Mouse (Mus musculus) kidney, embryonic 16.5 days (tissue): ENCODE measurements around the gene Hist1h4i. TPM values are rescaled to one million over a fixed set of nuclear protein-coding genes. Genes with fewer than 3 reads are reported as not detected.
A peak's percentile ranks its signal among the peaks of the same experiment; 100 is the strongest.

Source experiments
- ATAC-seq: fragments of 200-750 bp; cut with Nextera tagmentation; 2 replicates; pipeline ENCODE4 v1.8.0; 2017; ENCODE audit warnings: moderate TSS enrichment; ENCODE audit not compliant: low FRiP score, low TSS enrichment
- H3K27ac ChIP-seq: fragments of 300-500 bp; sonication (generic); 2 replicates; pipeline ENCODE4 v1.5.1; 2014; ENCODE audit warnings: low read length
- H3K27me3 ChIP-seq: fragments of 300-500 bp; sonication (generic); 2 replicates; pipeline ENCODE4 v1.6.1; 2014; ENCODE audit warnings: low read length, control low read depth, mixed read lengths; ENCODE audit not compliant: insufficient read depth
- H3K36me3 ChIP-seq: fragments of 300-500 bp; sonication (generic); 2 replicates; pipeline ENCODE4 v1.6.1; 2014; ENCODE audit warnings: low read length, control low read depth, mixed read lengths; ENCODE audit not compliant: insufficient read depth
- H3K4me1 ChIP-seq: fragments of 300-500 bp; sonication (generic); 2 replicates; pipeline ENCODE4 v1.6.1; 2014; ENCODE audit warnings: low read length, control low read depth, mixed read lengths; ENCODE audit not compliant: insufficient read depth
- H3K4me2 ChIP-seq: fragments of 300-500 bp; sonication (generic); replicated peaks from 2 replicates; pipeline ENCODE4 v1.6.1; 2014; ENCODE audit warnings: low read depth, low read length
- H3K4me3 ChIP-seq: fragments of 300-500 bp; sonication (generic); 2 replicates; pipeline ENCODE4 v1.5.1; 2014; ENCODE audit warnings: mild to moderate bottlenecking, low read length
- H3K9ac ChIP-seq: fragments of 300-500 bp; sonication (generic); replicated peaks from 2 replicates; pipeline ENCODE4 v1.6.1; 2014; ENCODE audit warnings: low read length
- H3K9me3 ChIP-seq: fragments of 300-500 bp; sonication (generic); 2 replicates; pipeline ENCODE4 v1.6.1; 2016; ENCODE audit warnings: low read length, control low read depth
- WGBS: fragments of 180-500 bp; shearing (Covaris S2); extraction: QIAGEN DNeasy Blood & Tissue Kit; methylation state at CpG from one replicate; pipeline ENCODE4 v1.1.7; 2014; 5-methylcytosine and 5-hydroxymethylcytosine counted together
- polyA plus RNA-seq: library from polyadenylated mRNA; unstranded; fragments of >200 nt; fragmentation: Nextera tagmentation; extraction: Ambion mirVana; gene quantifications from 2 replicates; pipeline ENCODE4 v1.2.1, GENCODE M21; 2015

The Hist1h4i gene
- polyA plus RNA-seq, 1 experiment from 2014 or later, result 29.5 TPM

GRCm38 (mm10) chr13:22028673-22029460, 12.3 kb downstream of the Hist1h4i start:
- ATAC-seq, result peak; percentile 82
- Histone ChIP-seq H3K4me3 (peak overlapping the region; percentile 66), H3K4me1 (peaks cover 10% of the 10 kb centered on the region), H3K9me3 (no peaks in the 10 kb centered on the region), H3K4me2 (peak overlapping the region; percentile 69), H3K27ac (peak overlapping the region; percentile 90), H3K27me3 (no peaks in the 10 kb centered on the region), H3K36me3 (no peaks in the 10 kb centered on the region), H3K9ac (peak overlapping the region; percentile 79)
- under 1% methylated on average over 40 of the region's 40 CpGs for WGBS

DNA sequence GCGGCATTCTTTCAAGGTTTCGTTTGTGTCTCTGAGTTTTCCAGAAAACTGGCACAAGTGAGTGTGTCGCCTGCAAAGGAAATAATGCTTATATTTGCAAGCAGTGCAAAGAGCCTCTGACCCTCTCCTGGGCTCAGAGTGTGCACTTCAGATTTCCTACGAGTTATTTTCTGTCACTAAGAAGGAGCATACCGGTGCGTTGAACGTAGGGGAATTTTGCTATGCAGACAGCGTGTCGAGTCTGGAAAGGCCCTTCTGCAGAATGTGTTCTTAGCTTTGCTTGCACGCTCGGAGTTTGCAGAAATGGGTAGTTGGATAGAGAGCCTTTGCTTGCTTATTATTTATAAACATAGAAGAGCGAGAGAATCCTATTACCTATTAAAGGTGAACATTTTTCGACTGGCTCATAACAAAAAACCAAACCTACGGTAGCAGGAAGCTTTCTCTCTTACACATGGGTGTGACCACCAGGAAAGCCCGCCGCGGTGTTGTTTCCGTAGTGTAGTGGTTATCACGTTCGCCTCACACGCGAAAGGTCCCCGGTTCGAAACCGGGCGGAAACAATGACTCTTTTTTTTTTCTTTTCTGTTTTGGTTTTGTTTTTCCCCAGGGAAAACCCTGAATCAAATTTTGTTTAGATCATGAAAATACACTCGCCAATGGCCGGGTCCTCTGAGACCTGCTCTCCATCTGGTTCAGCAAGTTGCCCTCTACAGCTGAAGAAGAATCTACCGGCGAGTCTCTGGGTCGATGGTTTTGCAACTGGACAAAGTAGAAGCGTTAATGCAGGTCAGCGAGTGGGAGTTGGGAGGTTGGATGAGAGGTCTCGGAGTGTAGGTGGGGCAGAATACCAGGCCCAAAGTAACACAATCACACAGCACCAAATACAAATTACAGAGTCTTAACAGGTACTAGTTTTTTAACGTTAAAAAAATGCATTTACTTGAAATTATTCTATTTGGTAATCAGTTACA, 14.8 kb downstream of the Hist1h4i start:
- H3K27me3 ChIP-seq, result no peaks in the 10 kb centered on the region
- H3K36me3 ChIP-seq, result no peaks in the 10 kb centered on the region
- no peaks in the 10 kb centered on the region for H3K9me3 ChIP-seq
- H3K4me3 ChIP-seq, result peak overlapping the region; percentile 56
- ATAC-seq, result peak; percentile 68; the same call in 1 of the 2 replicates
- H3K4me1 ChIP-seq, result peaks cover 6% of the 10 kb centered on the region; the same call in 1 of the 2 replicates
- H3K4me2 ChIP-seq, result peak overlapping the region; percentile 52
- 1% methylated on average over 35 of the region's 35 CpGs for WGBS
- H3K27ac ChIP-seq, result no peak overlapping the region
- H3K9ac ChIP-seq, result peak overlapping the region; percentile 43

- under 1% methylated on average over 9 of the region's 9 CpGs for WGBS
- H3K4me3 ChIP-seq, result peak overlapping the region; percentile 63
- H3K4me1 ChIP-seq, result peaks cover 6% of the 10 kb centered on the region; the same call in 1 of the 2 replicates
- peak; percentile 83 for ATAC-seq
- H3K4me2 ChIP-seq, result peak overlapping the region; percentile 91
- H3K9me3 ChIP-seq, result no peaks in the 10 kb centered on the region
- no peaks in the 10 kb centered on the region for H3K36me3 ChIP-seq
- peak overlapping the region; percentile 59 for H3K9ac ChIP-seq
- peaks cover 23% of the 10 kb centered on the region for H3K27me3 ChIP-seq
- no peak overlapping the region for H3K27ac ChIP-seq
Measured at GRCm38 (mm10) chr13:22022241-22022640, 18.9 kb downstream of the Hist1h4i start.

DNA sequence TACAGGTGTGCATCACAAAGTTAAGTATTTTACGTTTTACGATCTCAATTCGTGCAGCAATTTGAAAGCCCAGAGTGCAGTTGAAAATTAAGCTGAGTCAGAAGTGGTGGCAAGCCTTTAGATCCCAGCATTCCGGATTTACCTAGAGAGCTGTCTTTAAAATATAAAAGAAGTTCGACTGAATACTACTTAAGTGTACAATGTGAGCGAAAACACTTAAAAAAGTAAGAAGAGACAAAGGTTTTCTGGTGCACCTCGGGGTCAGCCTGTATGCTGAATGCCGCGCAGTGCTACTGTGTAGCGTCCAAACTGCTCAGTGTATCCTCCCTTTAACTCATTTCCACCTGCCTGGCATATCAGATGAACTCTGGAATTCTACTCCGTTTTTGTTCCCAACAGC, 19.6 kb downstream of the Hist1h4i start:
- Histone ChIP-seq H3K4me2 (peak overlapping the region; percentile 91), H3K27ac (no peak overlapping the region), H3K9ac (peak overlapping the region; percentile 59), H3K36me3 (no peaks in the 10 kb centered on the region), H3K4me3 (peak overlapping the region; percentile 63), H3K4me1 (peaks cover 6% of the 10 kb centered on the region; the same call in 1 of the 2 replicates), H3K9me3 (no peaks in the 10 kb centered on the region), H3K27me3 (peaks cover 24% of the 10 kb centered on the region)
- peak; percentile 63; the same call in 1 of the 2 replicates for ATAC-seq
- 0% methylated on average over 11 of the region's 11 CpGs for WGBS

- no peaks in the 10 kb centered on the region for H3K9me3 ChIP-seq
- peaks cover 6% of the 10 kb centered on the region; the same call in 1 of the 2 replicates for H3K4me1 ChIP-seq
Measured at GRCm38 (mm10) chr13:22020901-22021339, 20.2 kb downstream of the Hist1h4i start.

DNA sequence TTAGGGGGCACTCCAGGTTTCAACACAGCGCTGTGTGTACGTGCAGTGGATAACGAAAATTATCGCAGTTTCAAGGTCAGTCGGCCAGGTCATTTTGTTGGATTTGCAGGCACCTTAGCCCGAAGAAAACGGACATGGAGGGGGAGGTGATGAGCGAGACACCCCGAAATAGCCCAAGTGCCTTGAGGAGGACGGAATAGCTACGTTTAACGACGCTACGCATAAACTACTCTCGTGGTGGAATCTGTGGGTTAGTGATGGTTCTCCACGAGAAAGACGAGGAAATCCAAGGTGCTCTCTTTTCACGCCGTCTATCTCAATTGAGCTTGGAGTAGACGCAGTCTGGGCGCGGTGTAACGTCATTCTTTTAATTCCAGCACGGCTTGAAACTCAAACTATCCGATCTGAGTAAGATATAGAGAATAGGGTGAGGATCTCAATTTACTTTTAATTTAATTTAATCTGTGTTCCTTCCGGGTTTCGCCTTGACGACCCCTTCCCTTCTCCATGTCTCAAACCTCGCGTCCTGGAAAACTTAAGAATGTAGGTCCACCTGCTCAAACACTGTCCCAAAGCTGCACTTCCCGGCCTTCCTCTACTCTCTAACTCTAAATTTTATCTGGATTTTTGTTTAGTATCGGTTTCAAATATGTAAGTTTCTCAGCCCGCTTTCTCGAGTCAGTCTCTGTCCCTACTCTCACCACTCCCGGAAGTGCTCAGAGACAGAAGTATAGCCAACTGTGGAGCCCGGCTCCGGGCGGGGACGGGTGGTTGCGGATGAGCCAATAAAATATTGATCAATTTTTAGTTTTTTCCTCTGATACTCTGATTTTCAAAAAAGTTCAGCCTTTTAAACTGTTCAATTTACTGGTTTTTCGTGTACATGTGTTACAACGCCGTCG, 21.0 kb downstream of the Hist1h4i start:
- under 1% methylated on average over 44 of the region's 44 CpGs for WGBS
- peak overlapping the region; percentile 57 for H3K9ac ChIP-seq

More at GRCm38 (mm10) chr13:22020901-22021339, 20.2 kb downstream of the Hist1h4i start:
- Histone ChIP-seq H3K27me3 (peaks cover 28% of the 10 kb centered on the region), H3K27ac (no peak overlapping the region), H3K36me3 (no peaks in the 10 kb centered on the region), H3K4me2 (peak overlapping the region; percentile 91), H3K9ac (peak overlapping the region; percentile 59), H3K4me3 (peak overlapping the region; percentile 63)
- 1% methylated on average over 8 of the region's 8 CpGs for WGBS
- peak; percentile 55; the same call in 1 of the 2 replicates for ATAC-seq

DNA sequence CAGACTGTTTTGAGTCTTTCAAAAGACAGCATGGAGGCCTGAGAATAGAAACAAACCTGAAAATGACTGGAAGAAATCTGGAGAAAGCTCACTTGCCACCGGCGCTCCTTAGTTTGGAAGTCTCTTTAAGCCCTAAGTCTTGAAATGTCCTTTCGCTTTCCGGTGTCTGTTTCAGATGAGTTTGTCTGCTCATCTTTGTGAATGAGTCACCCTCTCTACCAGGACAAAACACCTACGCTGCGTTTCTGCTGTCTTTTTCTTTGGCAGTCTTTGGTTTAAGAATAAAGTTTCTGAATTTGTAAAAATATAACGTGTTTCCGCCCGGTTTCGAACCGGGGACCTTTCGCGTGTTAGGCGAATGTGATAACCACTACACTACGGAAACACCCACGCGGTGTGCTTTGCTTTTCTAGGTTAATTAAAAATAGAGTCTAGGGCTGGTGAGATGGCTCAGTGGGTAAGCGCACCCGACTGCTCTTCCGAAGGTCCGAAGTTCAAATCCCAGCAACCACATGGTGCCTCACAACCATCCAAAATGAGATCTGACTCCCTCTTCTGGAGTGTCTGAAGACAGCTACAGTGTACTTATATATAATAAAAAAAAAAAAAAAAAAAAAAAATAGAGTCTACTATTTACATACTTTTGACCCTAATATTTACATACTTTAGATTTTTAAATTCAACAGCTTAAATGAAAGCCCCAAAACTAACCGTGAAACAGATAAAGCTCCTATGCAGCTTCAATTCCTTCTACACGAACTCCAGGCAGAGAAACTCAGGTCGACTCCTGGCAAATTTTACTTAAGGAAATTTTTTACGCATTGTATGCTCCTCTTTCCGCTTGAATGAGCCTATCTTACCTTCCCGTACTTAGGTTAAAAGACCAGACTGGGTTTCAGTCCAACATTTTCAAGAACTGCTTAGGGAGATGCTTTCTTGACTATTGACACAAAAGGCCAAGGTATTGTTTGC, 25.4 kb downstream of the Hist1h4i start:
- 17% methylated on average over 27 of the region's 27 CpGs for WGBS
- peaks cover 69% of the 10 kb centered on the region for H3K27me3 ChIP-seq
- peak; percentile 89 for ATAC-seq

More for the DNA sequence above, 21.0 kb downstream of the Hist1h4i start:
- Histone ChIP-seq H3K4me1 (peaks cover 6% of the 10 kb centered on the region; the same call in 1 of the 2 replicates), H3K27me3 (peaks cover 32% of the 10 kb centered on the region), H3K4me3 (peak overlapping the region; percentile 63), H3K9me3 (no peaks in the 10 kb centered on the region; the same call in 1 of the 2 replicates), H3K4me2 (peak overlapping the region; percentile 91), H3K36me3 (no peaks in the 10 kb centered on the region), H3K27ac (no peak overlapping the region)
- no peak for ATAC-seq

DNA sequence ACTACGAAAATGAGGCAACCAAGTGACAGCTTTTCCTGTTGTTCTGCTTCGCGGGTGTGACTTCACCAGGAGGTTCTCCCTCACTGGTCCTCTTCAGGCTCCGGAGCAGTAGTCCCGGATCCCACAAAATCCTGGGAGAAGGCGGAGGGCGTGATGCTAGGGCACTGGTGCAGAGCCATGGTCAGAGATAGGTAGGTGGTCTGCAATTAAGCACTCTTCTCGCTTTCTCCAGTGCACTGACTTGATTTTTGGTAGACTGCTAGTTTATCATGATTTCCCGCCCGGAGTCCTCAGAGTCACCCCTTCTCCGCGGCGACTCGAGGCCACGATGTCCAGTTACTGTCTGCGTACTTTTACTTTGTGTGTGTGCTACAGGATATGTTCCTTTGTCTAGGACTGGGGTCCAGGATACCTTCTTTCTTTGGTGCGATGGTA, 26.7 kb downstream of the Hist1h4i start:
- 8% methylated on average over 17 of the region's 17 CpGs for WGBS
- no peak overlapping the region for H3K9ac ChIP-seq
- H3K4me3 ChIP-seq, result peak overlapping the region; percentile 28
- H3K4me1 ChIP-seq, result peaks cover 7% of the 10 kb centered on the region
- no peaks in the 10 kb centered on the region; the same call in 1 of the 2 replicates for H3K9me3 ChIP-seq
- H3K27me3 ChIP-seq, result peaks cover 75% of the 10 kb centered on the region
- no peaks in the 10 kb centered on the region for H3K36me3 ChIP-seq
- peak overlapping the region; percentile 40 for H3K4me2 ChIP-seq
- H3K27ac ChIP-seq, result no peak overlapping the region
- ATAC-seq, result no peak

More for the DNA sequence above, 25.4 kb downstream of the Hist1h4i start:
- Histone ChIP-seq H3K4me2 (peak overlapping the region; percentile 34; the same call in 1 of the 2 replicates), H3K27ac (no peak overlapping the region), H3K9me3 (no peaks in the 10 kb centered on the region; the same call in 1 of the 2 replicates), H3K9ac (no peak overlapping the region), H3K36me3 (no peaks in the 10 kb centered on the region), H3K4me3 (0 out of 2 replicates have a peak overlapping the region, but pooled peaks have one; percentile 10), H3K4me1 (peaks cover 13% of the 10 kb centered on the region)
